Mouse (Mus musculus) small intestine, adult 2 months (tissue): Measurements from ENCODE around the gene Cdk15. TPM values are rescaled to one million over a fixed set of nuclear protein-coding genes. Genes with fewer than 3 reads are reported as not detected.

Experiments used
- H3K27ac ChIP-seq: fragments of 200-500 bp; 2 replicates; pipeline ENCODE4 v1.5.1; 2012; ENCODE audit warnings: low read depth, low read length, control low read depth, inconsistent platforms; ENCODE audit not compliant: insufficient read depth
- H3K27me3 ChIP-seq: fragments of 200-500 bp; 2 replicates; pipeline ENCODE4 v1.6.1; 2012; ENCODE audit warnings: mild to moderate bottlenecking, moderate library complexity, low read length, inconsistent platforms; ENCODE audit not compliant: control insufficient read depth, insufficient read depth
- H3K36me3 ChIP-seq: fragments of 200-500 bp; 2 replicates; pipeline ENCODE4 v1.6.1; 2012; ENCODE audit warnings: mild to moderate bottlenecking, low read length, control low read depth, inconsistent platforms; ENCODE audit not compliant: control insufficient read depth, insufficient read depth
- H3K4me1 ChIP-seq: fragments of 200-500 bp; 2 replicates; pipeline ENCODE4 v1.6.1; 2012; ENCODE audit warnings: low read length, inconsistent platforms, mixed read lengths; ENCODE audit not compliant: control insufficient read depth, insufficient read depth, insufficient read length
- H3K4me3 ChIP-seq: fragments of 200-500 bp; 2 replicates; pipeline ENCODE4 v1.5.1; 2012; ENCODE audit warnings: low read depth, mild to moderate bottlenecking, control low read depth, inconsistent platforms, low read length, moderate library complexity
- CTCF ChIP-seq: fragments of 200-500 bp; IDR thresholded peaks from 2 replicates; pipeline ENCODE4 v1.5.1; 2012; ENCODE audit warnings: low read depth, mild to moderate bottlenecking, control low read depth, inconsistent platforms, low read length, moderate library complexity, mixed read lengths; ENCODE audit not compliant: insufficient replicate concordance, insufficient read length; ENCODE audit errors: extremely low read depth
- POLR2A ChIP-seq: fragments of 200-500 bp; IDR thresholded peaks from 2 replicates; pipeline ENCODE4 v1.6.1; 2012; ENCODE audit warnings: low read depth, mild to moderate bottlenecking, control low read depth, inconsistent platforms, low read length, moderate library complexity
- WGBS: fragments of 180-500 bp; shearing (Covaris S2); methylation state at CpG from one replicate; pipeline ENCODE4 v1.1.7; 2018; 5-methylcytosine and 5-hydroxymethylcytosine counted together
- polyA plus RNA-seq: library from polyadenylated mRNA; depleted of rRNA; stranded (reverse); fragments of >200 nt; gene quantifications from 2 replicates; pipeline ENCODE4 v1.2.3, GENCODE M21; 2012

Gene Cdk15
- polyA plus RNA-seq, 1 experiment, result not detected

- H3K4me1 ChIP-seq, result no peaks in the 10 kb centered on the region
- WGBS, result 9% methylated on average over 6 of the region's 7 CpGs
- no peaks in the 10 kb centered on the region for H3K36me3 ChIP-seq
- H3K27ac ChIP-seq, result no peak overlapping the region
- TF ChIP-seq POLR2A, result no peak
- no peak for TF ChIP-seq CTCF
- H3K27me3 ChIP-seq, result no peaks in the 10 kb centered on the region; the same call in 1 of the 2 replicates
- H3K4me3 ChIP-seq, result no peak overlapping the region
Observed at GRCm38 (mm10) chr1:59252762-59253161, 3.9 kb upstream of the Cdk15 start.

DNA sequence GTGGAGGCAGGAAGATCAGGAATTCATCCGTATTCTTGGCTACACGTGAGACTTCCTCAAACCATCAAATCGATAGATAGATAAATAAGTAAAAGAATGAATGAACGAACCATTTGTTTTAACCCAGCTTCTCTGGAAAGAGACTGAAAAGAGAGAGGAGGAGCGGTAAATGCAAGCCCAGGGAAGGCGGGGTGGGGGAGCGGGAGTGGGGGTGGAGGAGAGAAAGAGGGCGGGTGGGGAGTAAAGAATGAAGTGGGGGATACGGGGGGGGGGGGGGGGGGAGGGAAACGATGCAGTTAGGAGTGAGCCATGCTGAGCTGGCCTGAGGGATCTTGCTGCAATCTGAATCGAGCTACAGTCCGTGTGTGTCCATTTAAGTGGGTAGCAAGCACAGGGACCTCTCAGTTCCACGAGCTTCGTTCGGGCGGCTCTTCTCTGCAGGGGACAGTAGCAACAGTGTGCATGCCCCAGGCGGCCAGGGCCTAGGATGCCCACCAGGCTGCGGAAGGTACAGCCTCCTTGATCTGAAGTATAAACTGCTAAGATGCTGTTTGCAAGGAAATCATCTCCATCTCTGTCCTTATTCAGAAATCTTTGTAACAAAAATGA is 3.3 kb upstream of the Cdk15 start:
- no peak for TF ChIP-seq CTCF
- TF ChIP-seq POLR2A, result no peak
- H3K4me1 ChIP-seq, result no peaks in the 10 kb centered on the region
- no peaks in the 10 kb centered on the region for H3K36me3 ChIP-seq
- H3K27me3 ChIP-seq, result no peaks in the 10 kb centered on the region; the same call in 1 of the 2 replicates
- H3K4me3 ChIP-seq, result no peak overlapping the region; the same call in 1 of the 2 replicates
- no peak overlapping the region for H3K27ac ChIP-seq
- 18% methylated on average over 16 of the region's 18 CpGs for WGBS

GRCm38 (mm10) chr1:59257736-59258135 is 1.0 kb downstream of the Cdk15 start:
- Histone ChIP-seq H3K36me3 (no peaks in the 10 kb centered on the region), H3K4me3 (no peak overlapping the region), H3K27me3 (no peaks in the 10 kb centered on the region; the same call in 1 of the 2 replicates), H3K27ac (no peak overlapping the region), H3K4me1 (no peaks in the 10 kb centered on the region)
- TF ChIP-seq CTCF (no peak), POLR2A (no peak)
- 79% methylated on average over 3 of the region's 3 CpGs for whole genome bisulfite sequencing

DNA sequence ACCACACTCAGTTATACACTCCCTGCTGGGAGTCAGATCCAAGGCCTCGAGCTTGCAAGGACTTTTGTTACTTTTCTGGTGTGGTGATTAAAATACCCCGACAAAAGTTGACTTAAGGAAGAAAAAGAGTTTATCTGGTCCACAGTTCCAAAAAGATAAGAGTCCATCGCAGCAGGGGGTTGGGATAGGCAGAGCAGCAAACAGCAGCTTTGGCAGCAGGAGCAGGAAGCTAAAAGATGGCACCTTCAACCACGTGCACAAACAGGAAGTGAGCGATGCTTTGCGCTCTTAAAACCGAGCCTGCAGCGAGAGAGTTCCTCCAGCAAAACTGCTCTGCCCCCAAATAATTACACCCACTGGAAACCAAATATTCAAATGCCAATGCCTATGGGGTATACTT is 12.2 kb downstream of the Cdk15 start:
- H3K36me3 ChIP-seq, result no peaks in the 10 kb centered on the region
- TF ChIP-seq CTCF, result no peak
- no peak for TF ChIP-seq POLR2A
- H3K27ac ChIP-seq, result no peak overlapping the region
- H3K4me3 ChIP-seq, result no peak overlapping the region
- no peaks in the 10 kb centered on the region for H3K4me1 ChIP-seq
- no peaks in the 10 kb centered on the region for H3K27me3 ChIP-seq
- WGBS, result 46% methylated on average over 8 of the region's 8 CpGs

GRCm38 (mm10) chr1:59269466-59269865 is 12.8 kb downstream of the Cdk15 start:
- no peaks in the 10 kb centered on the region for H3K4me1 ChIP-seq
- H3K36me3 ChIP-seq, result no peaks in the 10 kb centered on the region
- H3K27me3 ChIP-seq, result no peaks in the 10 kb centered on the region
- WGBS, result 94% methylated on average over 6 of the region's 6 CpGs
- no peak overlapping the region for H3K4me3 ChIP-seq
- TF ChIP-seq POLR2A (no peak), CTCF (no peak)
- no peak overlapping the region for H3K27ac ChIP-seq

GRCm38 (mm10) chr1:59269951-59270689 is 13.4 kb downstream of the Cdk15 start:
- Histone ChIP-seq H3K27me3 (no peaks in the 10 kb centered on the region), H3K27ac (no peak overlapping the region), H3K4me1 (no peaks in the 10 kb centered on the region), H3K4me3 (no peak overlapping the region), H3K36me3 (no peaks in the 10 kb centered on the region)
- WGBS, result 76% methylated on average over 20 of the region's 20 CpGs
- TF ChIP-seq CTCF, result no peak
- no peak for TF ChIP-seq POLR2A

- 90% methylated on average over 3 of the region's 3 CpGs for WGBS
- Histone ChIP-seq H3K27me3 (no peaks in the 10 kb centered on the region), H3K4me1 (no peaks in the 10 kb centered on the region), H3K4me3 (no peak overlapping the region), H3K27ac (no peak overlapping the region), H3K36me3 (no peaks in the 10 kb centered on the region)
- TF ChIP-seq CTCF (no peak), POLR2A (no peak)
Observed at GRCm38 (mm10) chr1:59272189-59272588, 15.5 kb downstream of the Cdk15 start.
